Mouse (Mus musculus) embryo, embryonic 9.5 days (tissue): ENCODE measurements at regions not wholly inside any gene's neighbourhood (a gene's known extent, or its start where the extent isn't known, plus 50 kb on each side); places are given as distances from the start of the nearest gene placed in this dataset.

Source experiments
- DNase-seq: peaks from one replicate; pipeline ENCODE4 v3.0.0-alpha.2; 2017; ENCODE audit errors: extremely low spot score

- DNase-seq = no peak
Observed at GRCm38 (mm10) chr13:101935843-101936242, 167.8 kb upstream of the Pik3r1 start.

- DNase-seq = no peak
Observed at GRCm38 (mm10) chr13:101954521-101954920, 186.5 kb upstream of the Pik3r1 start.

GRCm38 (mm10) chr13:101955806-101956418, 187.9 kb upstream of the Pik3r1 start:
- DNase-seq = no peak

- no peak for DNase-seq
Observed at GRCm38 (mm10) chr13:101957782-101958181, 189.8 kb upstream of the Pik3r1 start.

DNA sequence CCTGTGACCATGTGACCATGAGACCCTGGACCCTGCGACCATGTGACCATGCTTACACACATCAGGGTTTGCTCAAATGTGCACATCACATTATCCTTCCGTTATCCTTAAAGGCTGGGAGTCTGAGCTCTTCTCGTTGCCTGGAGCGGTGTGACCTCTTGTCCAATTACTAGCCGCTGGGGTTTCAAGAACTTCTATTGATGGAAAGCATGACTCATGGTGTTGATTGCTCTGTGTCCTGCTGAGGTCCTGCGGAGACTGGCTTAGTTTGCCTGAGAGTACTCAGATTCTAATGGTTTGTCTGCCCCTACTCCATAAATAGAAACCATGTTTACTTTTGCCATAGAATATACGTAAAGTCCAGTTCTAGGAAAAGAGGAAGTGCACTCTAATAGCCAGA, 197.5 kb upstream of the Pik3r1 start:
- DNase-seq = no peak

- DNase-seq = no peak
Observed at GRCm38 (mm10) chr13:101966799-101967397, 198.9 kb upstream of the Pik3r1 start.

DNA sequence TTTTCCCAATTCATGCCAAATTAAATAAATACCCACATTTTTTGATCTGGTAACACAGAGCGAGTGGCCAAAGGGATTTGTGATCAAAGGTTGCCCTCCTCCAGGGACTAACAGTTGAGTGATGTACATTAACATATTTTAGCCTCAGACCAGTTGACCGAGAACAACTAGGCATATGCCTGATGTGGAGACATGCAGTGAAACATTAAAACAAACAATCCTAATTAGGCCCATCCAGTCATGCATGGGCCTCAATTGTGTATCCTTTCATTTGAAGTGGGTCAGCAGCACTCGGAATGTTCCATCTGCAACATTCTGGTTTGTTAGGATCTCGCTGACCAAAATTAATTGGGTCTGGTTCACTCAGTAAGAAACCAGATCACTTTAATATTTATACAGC, 199.4 kb upstream of the Pik3r1 start:
- DNase-seq = no peak

DNA sequence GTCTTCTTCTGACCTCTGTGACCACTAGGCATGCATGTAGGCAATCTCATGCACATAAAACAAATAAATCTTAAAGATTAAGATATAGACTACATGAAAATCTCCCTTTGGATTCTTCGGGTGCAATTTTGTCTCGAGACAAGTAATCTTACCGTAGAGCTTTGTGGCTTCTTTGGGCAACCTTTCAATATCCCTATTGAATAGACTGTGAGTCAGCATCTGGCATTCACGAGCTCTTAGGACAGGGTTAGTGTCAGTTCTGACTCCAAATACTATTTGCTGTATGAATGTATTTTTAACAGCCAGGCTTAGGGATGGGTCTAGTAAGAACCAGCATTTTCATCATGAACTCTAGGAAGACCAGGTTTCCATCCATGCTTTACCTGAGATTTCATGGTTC, 208.7 kb upstream of the Pik3r1 start:
- DNase-seq = no peak

GRCm38 (mm10) chr13:101980171-101980835, 212.3 kb upstream of the Pik3r1 start:
- DNase-seq = no peak

GRCm38 (mm10) chr13:101988637-101989413, 220.8 kb upstream of the Pik3r1 start:
- DNase-seq = no peak

GRCm38 (mm10) chr13:101991729-101992128, 223.7 kb upstream of the Pik3r1 start:
- no peak for DNase-seq

- no peak for DNase-seq
Observed at GRCm38 (mm10) chr13:101994779-101995178, 226.8 kb upstream of the Pik3r1 start.

DNA sequence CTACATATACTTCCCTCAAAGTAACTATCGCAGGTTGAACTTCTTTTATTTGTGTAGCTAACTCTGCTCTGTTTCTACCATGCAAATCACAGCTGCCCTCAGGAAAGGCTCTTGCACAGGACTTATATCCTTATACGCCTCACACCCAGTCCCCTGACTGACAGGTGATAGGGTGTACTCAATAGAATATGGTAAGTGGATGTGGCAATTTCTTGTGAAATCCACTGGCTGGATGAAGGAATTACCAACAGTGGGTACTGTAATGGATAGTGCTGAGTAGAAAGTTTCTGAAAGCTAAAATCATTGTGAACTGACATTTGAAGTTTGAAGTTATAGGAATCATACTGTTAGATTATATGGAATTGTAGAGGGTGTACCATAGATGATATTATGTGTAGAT, 227.5 kb upstream of the Pik3r1 start:
- DNase-seq = no peak

- no peak for DNase-seq
Observed at GRCm38 (mm10) chr13:101996144-101996543, 228.1 kb upstream of the Pik3r1 start.

DNA sequence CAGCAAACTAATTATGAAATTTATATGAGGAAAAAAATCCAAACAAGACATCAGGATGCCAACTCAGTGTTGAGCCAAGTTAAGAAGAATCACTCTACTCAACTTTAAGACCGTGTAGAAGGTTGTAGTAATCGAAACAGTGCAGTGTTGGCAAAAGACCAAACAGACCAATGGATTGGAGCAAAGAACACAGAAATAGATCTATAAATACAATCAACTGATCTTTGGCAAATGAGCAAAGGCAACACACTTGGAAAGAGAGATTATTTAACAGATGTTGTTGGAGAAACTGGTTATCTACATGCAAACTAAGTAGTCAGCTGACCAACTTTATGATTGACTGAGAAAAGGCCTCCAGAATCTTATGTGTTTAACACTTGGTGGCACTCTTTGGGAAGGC, 229.4 kb upstream of the Pik3r1 start:
- no peak for DNase-seq

DNA sequence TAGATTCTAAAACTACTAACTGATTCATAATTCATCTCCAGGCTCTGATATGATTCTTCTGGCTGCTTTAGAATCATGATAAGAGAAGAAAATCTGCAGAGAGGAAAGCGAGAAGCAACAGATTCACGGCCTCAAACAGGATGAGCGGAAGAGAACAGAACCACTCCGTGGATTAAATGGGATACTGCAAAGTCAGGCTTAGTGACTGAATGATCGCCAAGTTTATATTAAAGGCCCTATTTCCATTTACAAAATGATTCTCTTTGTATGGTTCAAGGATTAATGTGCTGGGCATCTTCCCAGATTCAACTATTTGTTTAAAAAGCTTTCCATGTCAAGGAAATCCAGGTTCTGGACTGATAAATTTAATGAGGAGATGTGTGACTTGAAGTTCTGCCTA, 238.5 kb upstream of the Pik3r1 start:
- no peak for DNase-seq

DNA sequence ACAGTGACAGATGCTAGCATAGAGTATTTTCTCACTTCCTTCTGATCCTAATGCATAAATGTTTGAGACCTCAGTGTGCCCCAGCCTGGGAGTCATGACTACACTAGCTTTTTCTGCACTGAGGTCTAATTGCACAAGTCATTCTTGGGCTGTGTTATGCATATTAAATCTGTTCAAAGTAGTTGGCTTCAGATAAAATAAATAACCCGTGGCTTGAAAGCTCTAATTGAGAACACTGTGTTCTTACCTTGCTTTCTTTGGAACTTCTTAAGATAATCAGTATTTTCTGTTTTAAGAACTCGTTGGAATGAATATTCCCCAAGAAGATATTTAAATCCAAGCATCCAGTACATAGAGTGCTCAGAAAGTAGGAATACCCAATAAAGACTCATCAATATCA, 243.9 kb upstream of the Pik3r1 start:
- no peak for DNase-seq

DNA sequence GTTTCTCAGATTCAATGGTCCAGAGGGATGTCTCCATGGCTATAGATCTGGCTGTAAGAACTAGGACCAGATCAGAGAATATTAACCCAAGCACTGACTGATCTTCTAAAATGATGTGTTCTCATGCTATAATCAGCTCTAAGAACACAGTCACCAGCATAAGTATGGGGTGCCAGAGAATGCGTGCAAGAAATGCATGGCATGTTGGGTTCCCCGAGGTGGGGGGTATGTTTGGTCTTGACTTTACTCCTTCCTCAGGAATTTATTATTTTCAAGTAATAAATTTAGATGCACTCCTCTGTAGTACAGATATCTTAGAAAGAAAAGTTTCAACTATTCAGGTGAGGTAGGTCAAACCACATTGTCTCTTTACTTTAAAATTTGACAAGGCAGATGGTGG, 246.5 kb upstream of the Pik3r1 start:
- no peak for DNase-seq

DNA sequence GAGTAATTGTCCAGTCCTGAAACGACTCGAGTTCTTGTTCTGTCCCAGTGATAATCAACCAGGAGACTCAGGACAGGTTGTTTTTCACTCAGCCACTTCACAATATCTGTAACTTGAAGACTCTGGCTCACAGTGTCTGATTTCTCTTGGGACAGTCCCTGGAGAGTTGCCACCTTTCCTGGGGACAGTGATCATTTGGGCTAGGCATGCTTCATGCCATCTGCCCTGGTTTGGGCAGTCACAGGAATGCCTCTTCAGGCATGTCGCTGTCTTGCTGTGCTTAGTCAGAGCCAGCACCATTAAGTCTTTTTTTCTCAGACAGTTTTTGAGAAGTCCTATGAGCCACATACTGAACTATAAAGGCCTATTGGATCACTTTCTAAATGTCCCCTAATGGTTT, 246.9 kb upstream of the Pik3r1 start:
- DNase-seq = no peak

DNA sequence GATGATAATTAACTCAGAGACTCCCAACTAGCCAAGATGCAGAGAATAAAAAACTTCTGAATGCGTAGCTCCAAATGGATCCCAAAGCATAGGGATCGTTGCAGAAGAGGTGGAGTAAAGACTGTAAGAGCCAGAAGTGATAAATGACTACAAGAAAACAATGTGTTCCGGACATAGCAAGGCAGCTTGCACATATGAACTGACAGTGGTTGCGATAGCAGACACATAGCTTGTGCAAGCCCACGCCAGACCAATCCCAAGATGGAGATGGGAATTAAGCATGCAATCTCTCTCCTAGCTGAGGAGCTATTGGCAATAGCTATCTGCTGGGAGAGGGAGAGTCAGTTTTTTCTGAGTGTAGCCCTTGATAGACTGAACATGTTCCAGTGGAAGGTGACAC, 248.5 kb upstream of the Pik3r1 start:
- no peak for DNase-seq

GRCm38 (mm10) chr13:102022273-102022672, 254.3 kb upstream of the Pik3r1 start:
- DNase-seq = no peak

DNA sequence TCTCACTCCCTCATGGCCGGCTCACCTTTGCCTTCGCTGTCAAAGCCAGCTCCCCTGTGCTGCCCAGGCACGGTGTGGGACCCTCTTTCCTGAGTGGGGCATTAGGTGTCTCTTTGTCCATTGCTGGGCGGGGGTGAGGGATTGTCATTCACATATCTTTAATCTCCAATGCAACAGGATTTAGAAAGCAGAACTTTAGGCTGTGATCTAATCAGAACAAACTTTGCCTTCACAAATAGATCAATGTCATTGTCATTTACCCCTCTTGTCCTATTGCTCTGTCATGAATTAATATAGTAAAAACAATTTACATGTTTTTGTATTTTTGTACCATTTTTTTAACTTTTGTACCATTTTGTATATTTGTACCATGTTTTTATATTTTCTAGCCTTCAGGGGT, 254.7 kb upstream of the Pik3r1 start:
- DNase-seq = no peak

- no peak for DNase-seq
Observed at GRCm38 (mm10) chr13:102023624-102024023, 255.6 kb upstream of the Pik3r1 start.
